Mouse (Mus musculus) gastrocnemius, postnatal 14 days (tissue): ENCODE measurements around the gene Slc15a2. TPM values are rescaled to one million over a fixed set of nuclear protein-coding genes. Genes with fewer than 3 reads are reported as not detected.

ENCODE experiments used
- DNase-seq: peaks from one replicate; pipeline ENCODE4 v3.0.0; 2021; ENCODE audit warnings: mixed read lengths
- intact Hi-C: fragments of 180-260 bp; cut with DNase I; formaldehyde crosslinking; loops from one replicate; pipeline ENCODE4 v1.15.1; 2025; ENCODE audit warnings: low total_unique reads
- microRNA-seq, 2 experiments: library from miRNA; unstranded; fragments of <30 nt; microRNA quantifications; one replicate each; pipeline ENCODE4 v1.2.0; 2021
- total RNA-seq, 2 experiments: library from RNA; stranded (reverse); gene quantifications; 2 replicates each; pipeline ENCODE4 v1.2.3; 2021

Slc15a2 gene
- total RNA-seq, 2 experiments from 2014 or later: 0.78 to 3.1 TPM

- intact Hi-C loops: no loop called here
Observed at GRCm38 (mm10) chr16:36707702-36708423, 76.9 kb downstream of the Slc15a2 start.

GRCm38 (mm10) chr16:36700484-36700883, 84.3 kb downstream of the Slc15a2 start:
- no peak for DNase-seq
- intact Hi-C loops: no loop called here

More at GRCm38 (mm10) chr16:36707702-36708423, 76.9 kb downstream of the Slc15a2 start:
- DNase-seq: no peak

Small RNA genes within 50 kb of the gene (microRNA-seq; reads per million reads assigned to microRNA genes)
- 0 reads per million in 2 experiments for gene Gm22617

Other genes with a start within 250 kb of the Slc15a2 start
- under 1 TPM; 0.23 to 0.27 TPM for gene Casr, start 222.8 kb downstream of the Slc15a2 start, total RNA-seq
- gene Cd86, start 118.9 kb downstream of the Slc15a2 start, total RNA-seq: 1 to 10 TPM in 1 of 2 experiments, under 1 TPM in 1; 0.88 to 1.2 TPM
- under 1 TPM in 1 of 2 experiments, not detected in 1; 0.16 TPM for gene Ildr1, start 91.0 kb downstream of the Slc15a2 start, total RNA-seq
- gene Iqcb1, start 43.4 kb upstream of the Slc15a2 start, total RNA-seq: 1 to 10 TPM; 5.6 to 6.1 TPM
- under 1 TPM in 1 of 2 experiments, not detected in 1; 0.45 TPM for gene Eaf2, start 90.0 kb upstream of the Slc15a2 start, total RNA-seq
- gene Golgb1, start 90.2 kb upstream of the Slc15a2 start, total RNA-seq: 10 to 100 TPM; 19.4 to 21.8 TPM
- gene Hcls1, start 150.0 kb upstream of the Slc15a2 start, total RNA-seq: 1 to 10 TPM; 4.7 to 5.5 TPM
- 100 to 1,000 TPM; 128 to 166 TPM for gene Fbxo40, start 205.5 kb upstream of the Slc15a2 start, total RNA-seq
- gene Polq, start 226.8 kb upstream of the Slc15a2 start, total RNA-seq: under 1 TPM; 0.39 to 0.44 TPM